Mouse (Mus musculus) ZHBTc4 (cell line): Measurements from ENCODE around the gene Akain1.

ENCODE experiments used
- DNase-seq: peaks from one replicate; pipeline ENCODE4 v3.0.0-alpha.2; 2011; ENCODE audit warnings: low read depth, low spot score

Akain1 gene

GRCm38 (mm10) chr17:69479261-69479660 lies 40.1 kb downstream of the Akain1 start:
- no peak for DNase-seq

GRCm38 (mm10) chr17:69487116-69487515 lies 48.0 kb downstream of the Akain1 start:
- no peak for DNase-seq

DNA sequence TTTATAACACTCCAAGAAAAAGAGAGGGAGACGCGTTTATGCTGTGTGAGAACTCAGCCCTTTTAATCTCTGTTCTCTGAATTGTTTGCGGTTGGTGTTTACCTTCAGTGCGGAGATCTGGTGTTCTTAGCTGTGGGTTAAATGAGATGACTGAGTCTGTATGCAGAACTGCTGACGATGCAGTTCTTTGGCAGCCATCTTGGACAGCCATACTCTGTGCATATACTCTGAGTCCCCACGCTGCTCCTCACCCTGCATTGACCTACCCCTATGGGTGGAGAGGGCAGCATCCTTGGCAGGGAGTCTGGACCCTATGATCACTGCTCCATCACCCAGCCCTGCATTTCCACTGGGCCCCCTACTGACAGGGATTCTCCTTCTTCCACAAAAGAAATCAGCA lies 48.8 kb downstream of the Akain1 start:
- no peak for DNase-seq

DNA sequence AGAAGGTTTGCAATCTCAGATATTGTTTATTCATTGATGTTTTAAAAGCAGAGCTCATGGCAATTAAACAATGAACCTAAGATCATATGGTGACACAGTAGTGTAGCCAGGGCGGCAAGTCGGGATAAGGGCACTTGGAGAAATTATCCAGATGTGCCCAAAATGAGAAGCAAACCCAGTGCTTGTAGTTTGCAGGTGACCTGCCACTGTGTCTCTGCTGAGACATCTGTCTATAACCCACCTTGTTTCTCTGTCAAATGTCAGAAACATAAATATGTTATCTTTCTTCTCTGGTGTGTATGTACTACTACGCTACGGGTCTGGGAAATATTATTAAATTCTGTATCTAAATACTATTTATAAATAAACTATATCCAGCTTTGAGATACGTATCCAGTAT lies 49.7 kb downstream of the Akain1 start:
- DNase-seq: no peak

DNA sequence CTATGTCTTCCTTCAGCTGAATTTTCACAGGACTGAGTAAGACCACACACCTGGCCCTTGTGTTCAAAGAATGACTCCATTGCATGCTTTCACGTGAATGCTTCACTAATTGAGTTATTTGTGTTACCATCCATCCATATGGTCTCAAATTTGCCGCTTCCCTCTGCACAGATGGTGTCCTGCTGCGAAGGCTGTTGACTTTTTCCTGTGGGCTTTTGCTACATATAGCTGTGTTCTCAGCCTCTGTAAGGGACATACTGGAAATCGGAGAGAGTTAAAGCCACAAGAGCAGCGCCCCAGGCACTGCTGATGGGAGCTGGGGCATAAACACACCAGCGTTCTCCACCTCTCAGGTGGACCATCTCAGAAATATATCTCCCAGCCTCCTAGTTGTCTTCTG lies 53.2 kb downstream of the Akain1 start:
- DNase-seq: no peak

DNA sequence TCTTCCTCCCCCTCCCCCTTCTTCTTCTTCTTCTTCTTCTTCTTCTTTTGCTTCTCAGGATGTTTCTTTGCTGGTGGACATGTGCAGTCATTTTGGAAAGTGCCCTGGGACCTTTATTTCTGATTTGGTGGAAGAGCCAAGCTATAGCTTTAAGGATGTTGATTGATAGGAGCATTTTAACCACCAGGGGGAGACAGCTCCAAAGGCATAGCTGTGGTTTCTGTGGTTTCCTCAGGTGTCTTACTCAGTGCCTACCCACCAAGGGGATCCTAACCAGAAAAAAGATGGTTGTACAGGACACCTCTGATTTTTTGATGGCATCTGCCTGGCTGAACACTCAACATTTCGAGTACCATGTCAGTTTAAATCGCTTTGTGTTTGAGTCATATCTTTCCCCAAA lies 56.4 kb downstream of the Akain1 start:
- DNase-seq: peak; percentile 60

- no peak for DNase-seq
These were observed 57.0 kb downstream of the Akain1 start for GRCm38 (mm10) chr17:69496125-69496524.

- DNase-seq: no peak
These were observed 58.2 kb downstream of the Akain1 start for GRCm38 (mm10) chr17:69497315-69497714.

DNA sequence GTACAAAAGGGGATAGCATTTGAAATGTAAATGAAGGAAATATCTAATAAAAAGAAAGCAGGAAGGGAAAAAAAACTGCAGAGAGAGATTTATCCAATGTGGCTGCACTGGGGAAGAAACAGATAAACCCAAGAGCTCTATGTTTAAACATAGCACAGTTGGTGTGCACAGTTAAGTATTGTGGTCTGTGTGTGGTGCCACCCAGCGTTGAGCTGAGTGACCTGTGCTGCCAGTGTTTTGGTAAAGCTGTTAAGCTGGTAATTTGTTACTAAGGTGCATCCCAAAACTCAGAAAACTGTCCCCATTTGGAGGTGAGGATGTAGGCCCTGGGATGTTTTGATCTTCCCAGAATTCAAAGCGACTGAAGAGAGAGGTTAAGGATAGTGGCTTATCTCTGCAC lies 59.8 kb downstream of the Akain1 start:
- no peak for DNase-seq

DNA sequence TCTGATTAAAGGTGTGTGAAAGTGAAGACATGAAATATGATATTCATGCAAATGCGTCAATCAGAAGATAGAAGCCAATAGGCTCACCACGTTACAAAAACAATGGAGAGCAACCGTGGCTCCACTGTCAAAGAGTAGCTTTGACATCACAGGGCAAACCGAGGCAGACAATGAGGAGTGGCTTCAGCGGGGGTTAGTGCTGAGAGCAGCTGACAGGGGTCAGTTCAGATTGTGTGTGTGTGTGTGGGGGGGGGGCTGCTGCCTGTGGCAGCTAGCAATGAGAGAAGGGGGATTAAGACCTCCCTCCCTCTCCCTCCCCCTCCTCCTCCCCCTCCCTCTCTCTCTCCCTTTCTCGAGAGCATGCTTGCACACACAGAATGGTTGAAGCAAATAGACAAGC lies 60.3 kb downstream of the Akain1 start:
- no peak for DNase-seq

- DNase-seq: no peak
These were observed 66.9 kb downstream of the Akain1 start for GRCm38 (mm10) chr17:69506070-69506469.

GRCm38 (mm10) chr17:69516344-69516907 lies 77.3 kb downstream of the Akain1 start:
- DNase-seq: no peak

DNA sequence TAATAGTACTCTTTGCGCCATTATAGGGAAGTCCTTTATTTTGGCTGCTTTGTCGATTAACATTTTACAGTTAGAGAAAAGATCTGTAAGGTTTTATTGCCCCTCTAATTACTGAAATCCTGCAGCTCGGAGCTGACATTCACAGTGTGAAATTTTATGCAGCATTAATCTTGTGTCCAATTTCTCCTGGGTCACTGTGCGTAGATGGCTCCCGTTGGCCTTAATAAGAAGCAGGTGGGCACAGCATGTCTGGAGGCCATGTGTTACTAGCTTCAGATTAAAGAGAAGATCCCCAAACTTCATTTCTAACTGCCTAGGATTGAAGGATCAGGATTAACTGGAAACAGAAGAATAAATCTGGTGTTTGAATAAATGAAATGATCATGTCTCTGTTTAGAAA lies 92.3 kb downstream of the Akain1 start:
- DNase-seq: no peak
